Mouse (Mus musculus) adipocyte (in vitro differentiated cells): ENCODE measurements around the gene Plcb1.

Source experiments
- DNase-seq: peaks from one replicate; pipeline ENCODE4 v3.0.0-alpha.2; 2016; ENCODE audit warnings: low spot score

Gene Plcb1

DNA sequence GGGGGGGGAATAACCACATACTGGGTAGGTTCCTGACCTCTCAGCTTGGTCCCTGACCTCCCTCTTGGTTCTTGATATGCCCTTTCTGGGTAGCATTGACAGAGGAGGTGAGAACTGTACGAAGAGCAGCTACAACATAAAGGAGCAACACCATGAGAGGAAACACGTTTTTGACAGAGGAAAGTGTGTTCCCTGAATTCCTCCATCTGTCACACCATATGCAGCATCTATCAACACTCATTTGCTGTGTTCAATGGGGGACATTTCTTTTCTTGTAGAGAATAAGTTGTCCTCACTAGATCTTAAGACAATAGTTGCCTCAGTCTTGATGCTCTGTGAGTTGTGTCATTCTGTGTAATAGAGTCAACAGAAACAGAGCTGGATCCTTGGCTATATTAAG is 733.1 kb downstream of the Plcb1 start:
- no peak for DNase-seq
